Mouse (Mus musculus) kidney, embryonic 16.5 days (tissue): ENCODE results near the gene Sh3bp4. TPM values are rescaled to one million over a fixed set of nuclear protein-coding genes. Genes with fewer than 3 reads are reported as not detected.
A peak's percentile ranks its signal among the peaks of the same experiment; 100 is the strongest.

Source experiments
- ATAC-seq: fragments of 200-750 bp; cut with Nextera tagmentation; 2 replicates; pipeline ENCODE4 v1.8.0; 2017; ENCODE audit warnings: moderate TSS enrichment; ENCODE audit not compliant: low FRiP score, low TSS enrichment
- H3K27ac ChIP-seq: fragments of 300-500 bp; sonication (generic); 2 replicates; pipeline ENCODE4 v1.5.1; 2014; ENCODE audit warnings: low read length
- H3K27me3 ChIP-seq: fragments of 300-500 bp; sonication (generic); 2 replicates; pipeline ENCODE4 v1.6.1; 2014; ENCODE audit warnings: low read length, control low read depth, mixed read lengths; ENCODE audit not compliant: insufficient read depth
- H3K36me3 ChIP-seq: fragments of 300-500 bp; sonication (generic); 2 replicates; pipeline ENCODE4 v1.6.1; 2014; ENCODE audit warnings: low read length, control low read depth, mixed read lengths; ENCODE audit not compliant: insufficient read depth
- H3K4me1 ChIP-seq: fragments of 300-500 bp; sonication (generic); 2 replicates; pipeline ENCODE4 v1.6.1; 2014; ENCODE audit warnings: low read length, control low read depth, mixed read lengths; ENCODE audit not compliant: insufficient read depth
- H3K4me2 ChIP-seq: fragments of 300-500 bp; sonication (generic); replicated peaks from 2 replicates; pipeline ENCODE4 v1.6.1; 2014; ENCODE audit warnings: low read depth, low read length
- H3K4me3 ChIP-seq: fragments of 300-500 bp; sonication (generic); 2 replicates; pipeline ENCODE4 v1.5.1; 2014; ENCODE audit warnings: mild to moderate bottlenecking, low read length
- H3K9ac ChIP-seq: fragments of 300-500 bp; sonication (generic); replicated peaks from 2 replicates; pipeline ENCODE4 v1.6.1; 2014; ENCODE audit warnings: low read length
- H3K9me3 ChIP-seq: fragments of 300-500 bp; sonication (generic); 2 replicates; pipeline ENCODE4 v1.6.1; 2016; ENCODE audit warnings: low read length, control low read depth
- WGBS: fragments of 180-500 bp; shearing (Covaris S2); extraction: QIAGEN DNeasy Blood & Tissue Kit; methylation state at CpG from one replicate; pipeline ENCODE4 v1.1.7; 2014; 5-methylcytosine and 5-hydroxymethylcytosine counted together
- polyA plus RNA-seq: library from polyadenylated mRNA; unstranded; fragments of >200 nt; fragmentation: Nextera tagmentation; extraction: Ambion mirVana; gene quantifications from 2 replicates; pipeline ENCODE4 v1.2.1, GENCODE M21; 2015

The Sh3bp4 gene
- polyA plus RNA-seq, 1 experiment from 2014 or later = 29.1 TPM

DNA sequence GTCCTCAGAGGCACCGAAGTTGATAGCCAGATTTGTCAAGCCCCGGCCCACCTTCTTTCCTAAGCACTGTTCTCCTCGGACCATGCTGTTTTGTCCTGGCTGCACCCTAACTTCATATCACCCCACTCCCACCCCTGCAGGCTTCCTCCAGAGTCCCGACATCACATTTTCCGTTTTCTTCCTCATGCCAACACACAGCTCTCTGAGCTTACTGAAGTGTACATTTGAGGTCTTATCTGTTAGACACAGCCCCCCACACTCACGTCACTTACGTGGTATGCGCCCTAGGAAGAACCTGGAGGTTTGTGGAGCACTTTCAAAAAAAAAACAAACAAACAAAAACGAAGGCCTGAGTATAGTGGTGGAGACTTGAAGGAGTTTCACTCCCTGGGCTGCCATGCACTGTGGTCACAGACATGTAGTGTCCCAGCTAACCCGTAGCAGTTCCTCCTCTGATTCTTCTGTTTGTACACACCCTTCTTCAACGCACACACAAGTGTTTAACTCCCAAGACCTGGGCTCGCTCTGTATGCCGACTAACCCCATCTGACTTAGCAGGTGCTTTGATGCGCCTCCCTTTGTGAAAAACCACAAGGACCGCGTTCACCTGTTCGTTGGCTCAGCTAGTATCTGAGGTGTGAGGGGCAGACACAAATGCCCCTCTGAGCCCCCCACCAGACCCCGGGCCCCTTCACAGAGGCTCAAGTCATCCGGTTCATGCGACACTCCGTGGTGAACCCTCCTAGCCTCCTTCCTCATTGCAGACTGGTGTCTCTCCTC, 19.8 kb downstream of the Sh3bp4 start:
- 70% methylated on average over 21 of the region's 21 CpGs for WGBS
- Histone ChIP-seq H3K9ac (no peak overlapping the region), H3K27ac (no peak overlapping the region)

GRCm38 (mm10) chr1:89090676-89091075, 20.5 kb downstream of the Sh3bp4 start:
- Histone ChIP-seq H3K4me3 (no peak overlapping the region), H3K4me1 (peaks cover 77% of the 10 kb centered on the region), H3K9me3 (no peaks in the 10 kb centered on the region), H3K4me2 (no peak overlapping the region), H3K36me3 (no peaks in the 10 kb centered on the region), H3K27me3 (no peaks in the 10 kb centered on the region), H3K27ac (no peak overlapping the region), H3K9ac (no peak overlapping the region)
- 81% methylated on average over 8 of the region's 8 CpGs for WGBS
- ATAC-seq = no peak

More for the DNA sequence above, 19.8 kb downstream of the Sh3bp4 start:
- Histone ChIP-seq H3K4me3 (no peak overlapping the region), H3K27me3 (no peaks in the 10 kb centered on the region), H3K36me3 (no peaks in the 10 kb centered on the region), H3K9me3 (no peaks in the 10 kb centered on the region), H3K4me1 (peaks cover 70% of the 10 kb centered on the region), H3K4me2 (no peak overlapping the region)
- ATAC-seq = no peak

DNA sequence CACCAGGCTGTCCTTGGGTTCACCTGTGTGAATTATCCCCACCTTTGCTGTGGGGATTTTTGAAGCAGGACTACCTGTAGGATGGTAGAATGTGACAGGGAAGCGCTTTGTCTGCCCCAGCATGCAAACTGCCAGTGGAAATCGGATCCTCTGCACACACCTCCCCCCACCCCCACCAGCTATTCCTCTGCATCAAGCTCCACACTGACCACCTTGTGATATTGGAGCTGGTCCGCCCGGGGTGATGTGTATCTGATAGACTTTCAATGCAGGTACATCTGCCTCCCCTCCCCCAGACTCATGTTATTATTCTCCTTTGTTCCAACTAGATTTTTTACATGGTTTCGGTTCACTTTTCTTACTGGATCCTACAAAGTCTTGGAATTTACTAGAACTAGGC, 21.8 kb downstream of the Sh3bp4 start:
- Histone ChIP-seq H3K4me3 (peak overlapping the region; percentile 15; the same call in 1 of the 2 replicates), H3K4me1 (peaks cover 79% of the 10 kb centered on the region), H3K27ac (peak overlapping the region; percentile 88), H3K27me3 (no peaks in the 10 kb centered on the region), H3K9ac (peak overlapping the region; percentile 48), H3K36me3 (no peaks in the 10 kb centered on the region), H3K4me2 (peak overlapping the region; percentile 41; the same call in 1 of the 2 replicates), H3K9me3 (no peaks in the 10 kb centered on the region)
- 30% methylated on average over 5 of the region's 5 CpGs for WGBS
- no peak; the same call in 1 of the 2 replicates for ATAC-seq

- peak overlapping the region; percentile 88 for H3K27ac ChIP-seq
- peaks cover 79% of the 10 kb centered on the region for H3K4me1 ChIP-seq
- H3K36me3 ChIP-seq = no peaks in the 10 kb centered on the region
- peak overlapping the region; percentile 48 for H3K9ac ChIP-seq
- no peaks in the 10 kb centered on the region for H3K9me3 ChIP-seq
- 10% methylated on average over 19 of the region's 19 CpGs for WGBS
- peak overlapping the region; percentile 41 for H3K4me2 ChIP-seq
- no peaks in the 10 kb centered on the region for H3K27me3 ChIP-seq
- ATAC-seq = peak; percentile 60
- H3K4me3 ChIP-seq = peak overlapping the region; percentile 15
These were observed 22.3 kb downstream of the Sh3bp4 start for GRCm38 (mm10) chr1:89092442-89092991.

DNA sequence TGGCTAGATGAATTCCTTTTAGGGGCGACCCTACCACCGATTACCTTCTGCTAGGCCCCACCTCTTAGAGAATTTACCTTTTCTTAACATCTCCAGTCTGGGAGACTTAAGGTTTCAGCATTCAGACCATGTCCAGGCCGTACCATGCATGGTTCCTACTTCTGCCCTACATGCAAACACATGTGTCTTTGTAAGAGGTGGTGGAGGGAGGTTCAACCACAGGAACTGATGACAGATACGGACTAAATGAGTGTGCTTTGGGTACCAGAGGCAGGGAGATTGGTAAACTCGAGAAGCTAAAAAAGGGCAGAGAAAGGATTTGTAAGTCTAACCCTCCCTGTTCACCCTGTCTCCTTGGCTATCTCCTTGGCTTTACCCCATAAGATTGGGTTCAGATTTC, 23.5 kb downstream of the Sh3bp4 start:
- H3K4me3 ChIP-seq = no peak overlapping the region
- H3K9me3 ChIP-seq = no peaks in the 10 kb centered on the region
- H3K4me2 ChIP-seq = no peak overlapping the region
- no peaks in the 10 kb centered on the region for H3K36me3 ChIP-seq
- H3K27ac ChIP-seq = no peak overlapping the region
- ATAC-seq = no peak
- 81% methylated on average over 5 of the region's 5 CpGs for WGBS
- H3K4me1 ChIP-seq = peaks cover 69% of the 10 kb centered on the region
- no peak overlapping the region for H3K9ac ChIP-seq
- H3K27me3 ChIP-seq = no peaks in the 10 kb centered on the region

DNA sequence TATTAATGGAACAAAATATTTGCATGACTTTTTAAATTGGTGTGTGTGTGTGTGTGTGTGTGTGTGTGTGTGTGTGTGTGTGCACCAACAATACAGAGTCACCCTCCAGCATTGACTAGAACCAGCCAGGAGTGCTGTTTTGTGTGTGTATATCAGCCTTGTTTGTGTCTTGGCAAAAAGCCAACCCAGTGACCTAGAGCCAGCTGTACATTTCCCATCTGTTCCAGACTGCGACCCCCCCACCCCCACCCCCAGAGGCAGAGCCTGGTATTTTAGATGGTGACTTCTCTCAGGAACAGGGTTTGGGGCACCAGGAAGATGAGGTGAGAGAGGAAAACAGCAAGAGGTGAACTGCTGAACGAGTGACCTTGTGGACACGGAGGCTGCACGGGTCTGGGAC, 24.2 kb downstream of the Sh3bp4 start:
- no peak for ATAC-seq
- Histone ChIP-seq H3K27me3 (no peaks in the 10 kb centered on the region), H3K4me3 (no peak overlapping the region), H3K4me1 (peaks cover 62% of the 10 kb centered on the region), H3K36me3 (no peaks in the 10 kb centered on the region), H3K4me2 (no peak overlapping the region), H3K9ac (no peak overlapping the region), H3K9me3 (no peaks in the 10 kb centered on the region), H3K27ac (no peak overlapping the region)
- WGBS = 29% methylated on average over 4 of the region's 4 CpGs

GRCm38 (mm10) chr1:89095642-89096424, 25.6 kb downstream of the Sh3bp4 start:
- Histone ChIP-seq H3K27me3 (no peaks in the 10 kb centered on the region), H3K36me3 (no peaks in the 10 kb centered on the region), H3K4me1 (peaks cover 51% of the 10 kb centered on the region), H3K9me3 (no peaks in the 10 kb centered on the region), H3K27ac (peak overlapping the region; percentile 61), H3K9ac (no peak overlapping the region), H3K4me2 (peak overlapping the region; percentile 40; the same call in 1 of the 2 replicates), H3K4me3 (no peak overlapping the region)
- peak; percentile 55; the same call in 1 of the 2 replicates for ATAC-seq
- 33% methylated on average over 14 of the region's 14 CpGs for WGBS

DNA sequence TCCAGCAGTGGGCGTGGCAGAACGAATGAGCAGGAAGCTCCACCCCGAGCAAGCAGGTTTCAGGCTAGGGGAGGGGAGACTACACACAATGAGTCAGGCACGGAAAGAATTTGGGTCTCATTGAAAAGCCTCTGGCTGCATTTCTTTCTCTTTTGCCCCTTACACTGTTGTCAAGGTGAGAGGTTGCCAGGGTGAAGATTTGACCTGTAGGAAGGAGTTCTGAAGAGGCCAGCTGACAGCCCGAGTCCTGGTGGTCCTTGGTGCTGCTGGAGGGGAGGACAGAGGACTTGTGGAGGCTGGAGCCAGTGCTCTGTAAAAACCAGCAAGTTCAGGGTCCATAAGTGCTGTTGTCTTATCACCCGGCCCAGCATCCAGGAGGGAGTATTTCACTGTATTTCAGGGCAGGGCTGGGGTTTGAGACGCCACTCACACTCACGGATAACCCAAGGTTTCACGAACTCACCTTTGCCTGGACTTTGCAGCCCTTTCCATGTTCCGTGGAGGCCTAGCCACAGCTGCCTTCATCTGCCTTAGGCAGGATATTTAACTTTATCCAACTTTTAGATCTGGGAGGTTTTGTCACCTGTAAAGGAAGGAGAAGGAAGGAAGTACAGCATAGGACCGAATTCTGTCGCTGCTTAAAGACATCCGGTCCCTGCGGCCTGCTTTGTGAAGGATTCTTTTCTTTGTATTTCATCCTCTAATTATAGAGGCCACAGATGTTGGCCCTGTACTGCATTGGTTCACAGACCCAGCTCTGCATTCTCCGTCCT, 32.2 kb downstream of the Sh3bp4 start:
- Histone ChIP-seq H3K27me3 (no peaks in the 10 kb centered on the region), H3K4me3 (no peak overlapping the region), H3K36me3 (no peaks in the 10 kb centered on the region), H3K9me3 (no peaks in the 10 kb centered on the region), H3K9ac (no peak overlapping the region; the same call in 1 of the 2 replicates), H3K27ac (peak overlapping the region; percentile 79), H3K4me2 (no peak overlapping the region), H3K4me1 (peaks cover 43% of the 10 kb centered on the region)
- ATAC-seq = peak; percentile 74; the same call in 1 of the 2 replicates
- 55% methylated on average over 14 of the region's 15 CpGs for WGBS

GRCm38 (mm10) chr1:89103004-89103263, 32.7 kb downstream of the Sh3bp4 start:
- no peak overlapping the region for H3K4me2 ChIP-seq
- 26% methylated on average over 3 of the region's 3 CpGs for WGBS
- H3K27me3 ChIP-seq = no peaks in the 10 kb centered on the region
- no peaks in the 10 kb centered on the region for H3K9me3 ChIP-seq
- H3K9ac ChIP-seq = no peak overlapping the region
- ATAC-seq = no peak
- H3K4me3 ChIP-seq = no peak overlapping the region
- peaks cover 48% of the 10 kb centered on the region for H3K4me1 ChIP-seq
- no peaks in the 10 kb centered on the region for H3K36me3 ChIP-seq
- H3K27ac ChIP-seq = peak overlapping the region; percentile 79
